Mouse (Mus musculus) heart, adult 9 months (tissue): ENCODE results near the gene Slc10a7.
"Not testable (repeated sequence)": the region's sequence is repeated elsewhere in the genome, so short reads cannot be mapped to it uniquely, and the experiment has no call there.

Experiments used
- DNase-seq, 2 experiments: peaks; one replicate each; pipeline ENCODE4 v3.0.0; 2022; ENCODE audit warnings: low spot score in 2 of 2

Slc10a7 gene

DNA sequence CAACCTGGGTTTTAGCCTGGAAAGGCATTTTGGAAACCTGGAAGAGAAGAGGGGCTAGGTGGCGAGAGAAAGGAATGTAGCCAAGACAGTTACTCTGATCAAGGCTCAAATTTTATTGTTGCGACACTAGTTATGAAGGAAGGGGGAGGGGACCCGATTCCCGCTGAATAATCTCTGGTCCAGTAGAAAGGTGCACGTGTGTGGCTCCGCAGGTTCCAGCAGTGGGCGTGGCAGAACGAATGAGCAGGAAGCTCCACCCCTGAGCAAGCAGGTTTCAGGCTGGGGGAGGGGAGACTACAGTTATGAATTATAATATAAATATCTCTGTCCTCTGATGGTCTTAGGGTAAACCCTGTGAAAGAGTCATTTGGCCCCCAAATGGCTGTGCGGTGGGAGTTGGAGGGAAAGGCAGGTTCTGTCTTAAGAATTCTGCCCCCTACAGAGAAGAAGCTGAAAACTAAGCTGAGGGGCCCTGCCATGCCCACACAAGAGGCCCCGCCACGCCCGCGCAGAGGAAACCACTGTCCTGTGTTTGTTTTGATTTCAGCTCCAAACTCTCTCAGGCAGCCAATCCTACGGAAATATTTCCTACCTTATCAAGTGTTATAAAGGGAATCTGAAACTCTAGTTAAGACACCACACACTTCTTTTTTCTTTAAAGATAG lies 36.1 kb downstream of the Slc10a7 start:
- not testable (repeated sequence) for DNase-seq

DNA sequence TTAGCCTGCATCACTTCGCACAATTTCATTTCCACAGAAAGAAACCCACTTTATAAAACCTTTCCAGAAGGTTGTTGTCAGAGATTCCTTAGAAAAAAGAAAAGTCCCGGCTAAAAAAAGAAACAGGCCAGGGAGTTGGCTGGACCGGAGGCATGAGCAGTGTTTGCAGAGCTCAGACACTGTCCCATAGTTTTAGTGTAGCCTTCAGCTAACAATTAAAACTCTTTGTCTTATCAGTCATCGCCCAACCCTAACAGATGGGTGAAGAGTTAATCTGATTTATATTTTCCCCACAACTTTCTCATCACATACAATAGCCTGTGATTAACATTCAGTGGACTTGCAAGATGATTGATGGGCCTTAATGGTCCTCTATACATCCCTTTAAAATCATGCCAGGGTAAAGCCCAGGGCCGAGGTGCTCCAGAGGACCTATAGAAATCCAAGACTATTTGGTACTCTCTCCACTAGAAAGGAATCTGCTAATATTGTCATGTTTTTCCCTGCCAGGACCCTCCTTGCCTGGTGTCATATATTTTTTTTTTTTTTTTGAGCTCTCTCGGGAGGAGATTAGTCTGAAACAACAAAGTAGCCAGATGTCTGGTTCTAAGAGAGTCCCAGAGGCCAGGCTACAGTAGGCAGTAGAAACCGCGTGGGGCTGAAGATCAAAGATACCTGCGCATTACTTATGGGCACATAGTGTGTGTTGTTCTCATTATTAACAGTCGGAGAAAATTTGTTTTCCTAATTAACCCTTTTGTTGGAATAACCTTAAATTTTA lies 41.0 kb downstream of the Slc10a7 start:
- no peak for DNase-seq

DNA sequence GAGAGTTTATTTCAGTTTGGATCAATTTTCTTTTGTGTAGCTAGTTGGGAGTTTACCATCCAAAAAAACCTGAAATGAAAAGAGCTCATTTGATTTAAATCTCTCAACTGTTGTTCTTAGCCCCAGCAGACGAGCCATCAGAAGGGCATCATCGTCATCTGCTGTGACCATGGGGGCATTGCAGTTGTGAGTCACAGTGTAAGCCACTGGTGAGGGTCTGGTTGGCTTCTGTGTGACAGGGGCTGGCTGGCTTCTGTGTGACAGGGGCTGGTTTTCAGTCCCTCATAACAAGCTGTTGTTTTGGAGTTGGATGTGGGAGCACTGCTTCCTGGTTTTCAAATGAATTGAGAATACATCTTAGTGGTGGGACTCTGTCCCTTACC lies 41.6 kb downstream of the Slc10a7 start:
- DNase-seq, result no peak

DNA sequence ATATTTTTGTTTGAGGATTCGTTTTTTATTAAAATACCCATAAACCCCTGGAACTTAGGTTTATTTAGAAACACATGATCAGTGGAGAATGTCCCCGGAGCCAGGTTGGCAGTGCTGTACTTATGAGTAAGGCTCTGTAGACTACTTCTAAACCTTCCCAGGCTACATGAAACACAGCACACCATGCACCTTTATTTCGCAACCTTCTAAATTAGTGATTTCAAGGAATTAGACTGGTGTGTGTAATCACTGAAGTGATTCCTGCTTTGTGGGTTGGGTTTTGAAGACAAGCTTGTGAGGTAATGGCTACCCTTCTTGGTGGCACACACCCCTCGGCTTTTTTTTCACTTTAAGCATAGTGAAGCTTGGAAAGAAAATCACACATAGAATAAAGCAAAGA lies 46.7 kb downstream of the Slc10a7 start:
- DNase-seq, result no peak

DNA sequence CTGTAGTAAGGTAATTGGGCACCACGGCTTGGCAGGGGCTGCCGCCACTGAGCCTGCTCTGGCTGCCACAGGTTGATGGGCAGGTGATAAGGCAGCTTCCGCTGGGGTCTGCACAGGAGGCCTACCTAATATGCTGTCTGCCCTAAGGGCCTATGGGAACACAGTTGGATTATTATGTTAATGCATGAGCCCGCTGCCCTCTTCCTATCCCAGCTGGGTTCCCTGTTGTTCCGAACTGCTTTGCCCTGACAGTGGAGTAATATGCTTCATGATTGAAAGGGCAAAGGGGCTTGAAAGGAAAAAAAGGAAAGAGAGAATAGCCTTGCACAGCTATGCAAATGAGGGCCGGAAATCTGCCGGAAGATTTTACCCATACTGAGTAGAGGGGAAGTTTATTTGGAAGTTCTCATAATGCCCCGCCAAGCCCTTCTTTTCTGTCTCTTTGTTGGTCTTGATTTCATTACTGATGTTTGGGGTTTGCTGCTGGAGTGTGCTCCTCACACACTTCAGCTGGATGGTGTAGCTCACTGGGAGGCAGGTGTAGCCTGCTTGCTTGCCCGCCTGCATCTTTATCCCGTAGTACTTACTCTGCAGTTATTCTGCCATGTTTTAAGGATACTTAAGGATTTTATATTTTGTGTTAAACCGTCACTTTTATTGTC lies 47.8 kb downstream of the Slc10a7 start:
- DNase-seq, result no peak

DNA sequence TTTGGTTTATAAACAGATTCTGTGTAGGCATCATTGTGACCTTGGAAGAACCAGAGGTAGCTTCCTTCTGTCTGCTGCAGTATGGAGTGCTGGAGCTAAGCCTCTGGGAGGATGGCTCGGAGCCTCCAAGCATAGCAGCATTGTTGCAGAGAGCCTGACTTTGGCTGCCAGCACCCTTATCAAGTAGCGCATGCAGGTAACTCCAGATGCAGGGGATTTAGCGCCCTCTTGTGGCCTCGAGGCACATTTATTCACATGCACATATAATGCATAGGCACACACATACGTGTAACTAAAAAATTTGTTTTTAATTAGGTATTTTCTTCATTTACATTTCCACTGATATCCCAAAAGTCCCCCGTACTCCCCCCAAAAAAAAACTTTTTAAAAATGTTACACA lies 52.5 kb downstream of the Slc10a7 start:
- DNase-seq, result no peak

DNA sequence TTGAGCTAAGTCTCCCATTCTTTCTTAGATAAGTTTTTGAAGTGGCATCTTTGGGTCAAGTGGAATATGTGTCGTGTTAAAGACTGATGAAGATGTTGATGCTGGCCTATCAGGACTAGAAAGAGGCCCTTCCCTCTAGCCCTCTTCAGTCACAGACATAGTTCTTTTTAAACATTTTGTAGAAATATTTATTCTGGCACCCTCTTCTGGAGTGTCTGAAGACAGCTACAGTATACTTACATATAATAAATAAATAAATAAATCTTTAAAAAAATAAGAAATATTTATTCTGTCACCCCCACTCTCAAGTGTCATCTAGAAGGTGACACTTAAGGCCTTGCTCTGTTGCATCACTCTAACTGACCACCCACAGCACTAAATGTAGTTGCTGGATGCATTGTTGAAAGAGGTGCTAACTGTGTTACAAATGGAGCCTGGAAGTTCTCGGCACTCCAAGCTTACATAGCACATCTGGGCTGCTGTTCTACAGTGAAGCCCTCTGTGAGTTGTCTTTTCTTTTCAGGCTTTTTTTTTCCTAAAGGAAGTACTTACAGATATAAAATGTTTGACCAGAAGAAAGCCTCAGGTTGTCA lies 54.4 kb downstream of the Slc10a7 start:
- DNase-seq, result no peak

DNA sequence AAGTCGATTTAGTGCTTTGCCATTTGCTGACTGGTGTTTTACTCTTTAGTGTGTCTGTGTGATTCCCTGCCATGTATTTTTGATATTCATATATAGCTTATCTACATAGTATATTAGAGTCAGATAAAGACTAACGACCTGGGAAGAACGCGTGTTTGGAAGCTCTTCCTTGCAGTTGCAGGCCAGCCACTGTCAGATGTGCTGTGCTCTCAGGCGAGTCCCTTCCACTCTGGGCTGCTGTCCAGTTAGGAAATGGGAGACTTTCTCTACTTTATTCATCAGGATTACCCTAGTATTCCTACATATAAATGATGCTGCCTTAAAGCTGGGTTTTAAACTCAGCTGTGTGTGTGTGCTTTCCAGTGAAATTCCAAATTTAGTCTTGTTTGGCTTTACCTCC lies 55.1 kb downstream of the Slc10a7 start:
- no peak for DNase-seq

DNA sequence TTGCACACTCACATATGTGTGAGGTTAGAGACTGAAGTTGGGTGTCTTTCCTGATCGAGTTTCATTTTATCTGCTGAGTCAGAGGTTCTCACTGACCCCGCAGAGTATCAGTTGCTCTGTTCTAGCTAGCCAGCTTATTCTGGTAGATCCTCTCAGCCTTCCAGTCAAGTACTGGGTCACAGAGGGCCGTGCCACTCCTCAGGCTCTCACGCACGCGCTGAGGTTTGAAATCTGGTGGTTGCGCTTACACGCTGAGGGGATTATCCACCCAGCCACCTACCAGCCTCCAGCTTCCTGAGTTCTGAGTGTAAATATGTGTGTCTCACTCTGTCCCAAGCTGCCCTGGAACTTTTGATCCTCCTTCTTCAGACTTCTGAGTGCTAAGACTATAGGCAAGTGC lies 59.0 kb downstream of the Slc10a7 start:
- no peak for DNase-seq

DNA sequence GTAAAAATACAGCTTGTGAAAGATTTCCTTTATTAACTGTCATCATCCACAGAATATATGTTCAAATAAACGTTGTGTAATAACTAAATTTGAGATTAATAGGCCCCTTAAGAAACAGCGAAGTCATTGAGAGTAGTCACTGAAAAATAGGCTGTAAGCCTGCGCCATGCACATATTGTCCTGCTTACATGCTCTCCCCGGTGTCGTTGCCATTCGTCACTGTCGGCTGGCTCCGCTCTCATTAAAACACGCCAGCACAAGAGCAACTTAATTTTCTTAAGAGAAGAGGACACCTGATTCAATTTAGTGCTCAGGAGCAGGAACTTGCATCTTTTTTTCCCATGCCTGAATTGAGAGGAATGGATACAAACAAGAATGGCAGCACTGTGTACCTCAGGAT lies 62.4 kb downstream of the Slc10a7 start:
- no peak for DNase-seq

DNA sequence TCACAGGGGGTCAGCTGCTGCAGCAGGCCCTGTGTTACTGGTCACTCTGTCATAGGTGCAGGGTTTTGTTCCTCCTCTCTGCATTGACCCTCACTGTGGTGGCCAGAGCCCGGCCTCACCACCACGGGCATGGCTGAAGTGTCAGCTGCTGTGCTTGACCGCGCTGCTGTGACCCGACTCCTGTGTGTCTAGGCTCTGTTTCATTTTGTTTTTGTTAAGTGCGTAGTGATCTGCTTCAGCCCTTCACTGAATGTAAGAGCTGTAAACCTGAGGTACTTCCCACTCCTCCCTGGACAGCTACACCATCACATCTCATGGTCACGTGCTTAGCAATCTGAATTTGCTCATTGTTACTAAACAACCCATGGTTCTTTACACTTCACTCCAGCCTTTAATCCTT lies 65.1 kb downstream of the Slc10a7 start:
- no peak for DNase-seq

DNA sequence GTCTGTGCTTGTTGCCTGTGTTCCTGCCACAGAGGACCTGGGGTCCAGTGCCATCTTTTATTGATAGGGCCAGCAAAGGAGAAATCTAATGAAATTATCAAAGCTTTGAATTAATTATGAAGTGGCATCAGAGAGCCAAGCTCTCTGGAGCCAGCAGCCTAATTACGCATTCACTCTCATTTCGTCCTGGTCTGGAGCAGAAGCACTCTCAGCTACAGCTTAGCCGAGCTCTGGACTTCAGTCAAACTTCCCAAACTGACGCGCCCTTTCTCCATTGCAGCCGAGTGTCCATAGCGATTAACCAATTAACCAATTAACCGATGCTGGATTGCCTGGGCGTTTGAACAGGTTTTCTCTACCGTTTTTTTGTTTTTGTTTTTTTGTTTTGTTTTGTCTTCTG lies 68.4 kb downstream of the Slc10a7 start:
- no peak for DNase-seq

DNA sequence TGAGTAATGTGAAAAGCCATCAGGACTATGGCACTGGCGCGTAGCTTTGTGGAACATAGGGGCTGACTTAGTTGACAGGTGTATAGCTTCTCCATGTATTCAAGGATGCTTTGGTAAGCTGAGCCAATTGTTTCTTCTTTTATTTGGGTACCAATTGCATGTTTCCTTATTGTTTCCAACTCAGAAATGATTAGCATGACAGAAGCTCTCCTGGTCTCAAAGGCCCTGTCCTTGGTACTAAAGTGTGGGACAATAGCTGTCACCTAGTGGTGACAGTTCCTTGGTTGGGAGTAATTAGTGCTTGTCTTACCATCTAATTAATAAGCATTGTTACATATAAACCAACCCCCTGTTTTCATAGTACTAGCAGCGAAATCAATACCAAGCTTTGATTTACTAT lies 68.9 kb downstream of the Slc10a7 start:
- DNase-seq, result no peak

DNA sequence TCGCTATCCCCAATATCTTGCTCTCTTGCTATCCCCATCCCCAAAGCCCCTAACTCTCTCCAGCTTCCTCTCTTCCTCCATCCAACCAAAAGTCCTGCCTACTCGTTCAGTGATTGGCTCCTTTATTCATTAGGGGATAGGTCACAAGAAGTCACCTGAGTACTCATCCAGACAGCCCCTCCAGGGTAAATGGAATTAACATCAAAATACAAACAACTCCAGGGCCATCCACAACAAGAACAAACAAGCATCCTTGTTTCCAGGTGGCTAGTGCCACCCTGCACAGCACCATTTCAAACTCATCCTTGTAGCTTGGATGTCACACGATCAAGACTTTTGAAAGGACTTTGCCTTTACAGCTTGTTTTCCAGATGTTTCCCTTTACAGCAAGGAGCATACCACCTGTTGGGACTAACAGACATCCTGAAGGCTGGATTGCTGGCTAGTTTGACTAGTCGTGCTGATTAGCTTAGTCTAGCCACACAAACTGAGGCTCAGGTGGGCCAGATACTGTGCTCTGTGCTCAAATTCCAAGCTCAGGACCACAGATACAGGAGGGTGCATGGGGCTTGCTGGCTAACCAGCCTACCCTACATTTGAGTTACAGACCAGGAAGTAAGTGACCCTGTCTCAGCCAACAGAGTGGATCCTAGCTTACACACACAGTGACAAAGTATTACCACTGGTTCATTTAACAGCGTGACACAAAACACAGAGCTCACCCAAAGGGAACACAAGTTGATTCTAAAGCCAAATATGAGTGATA lies 75.0 kb downstream of the Slc10a7 start:
- peak in 1 of 2 experiments; percentile 3 for DNase-seq

DNA sequence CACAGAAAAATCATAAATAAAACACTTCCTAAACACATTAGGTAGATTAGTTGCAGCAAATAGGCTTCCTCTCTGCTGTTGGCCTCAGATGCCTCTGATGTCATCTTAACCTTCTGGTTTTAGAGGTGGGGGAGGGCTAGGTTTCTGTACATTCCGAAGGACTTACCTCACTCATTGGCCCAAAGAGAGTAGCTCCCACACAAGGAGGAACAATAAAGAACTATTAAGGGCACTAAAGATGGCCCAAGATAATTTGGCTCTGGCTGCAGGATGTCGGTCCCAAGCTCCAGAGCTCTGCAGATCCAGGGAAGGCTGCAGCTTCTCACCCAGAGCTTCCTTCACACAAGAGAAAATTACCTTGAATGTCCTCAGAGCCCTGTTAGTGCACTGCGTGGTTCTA lies 75.7 kb downstream of the Slc10a7 start:
- peak; percentile 28 to 53 for DNase-seq

DNA sequence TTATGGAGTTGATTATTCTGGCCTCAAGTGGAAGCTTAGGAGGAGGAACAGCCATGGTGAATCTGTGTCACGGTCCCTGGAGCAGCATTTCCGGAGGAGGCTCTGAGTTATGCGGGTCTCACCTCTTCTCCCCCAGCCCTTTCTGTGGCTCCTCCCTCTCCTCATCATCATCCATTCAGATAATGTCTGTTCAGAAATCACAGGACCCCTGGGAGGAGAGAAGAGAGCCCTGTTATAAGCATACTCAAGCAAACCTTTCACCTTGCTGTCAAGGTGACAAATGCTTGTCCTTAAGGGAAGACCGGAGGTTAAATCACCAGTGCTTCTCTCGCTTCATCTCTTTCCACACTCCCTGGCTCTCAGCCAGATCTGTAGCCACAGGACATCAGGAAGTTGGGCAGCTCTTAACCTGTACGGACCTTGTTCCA lies 86.3 kb downstream of the Slc10a7 start:
- no peak for DNase-seq

DNA sequence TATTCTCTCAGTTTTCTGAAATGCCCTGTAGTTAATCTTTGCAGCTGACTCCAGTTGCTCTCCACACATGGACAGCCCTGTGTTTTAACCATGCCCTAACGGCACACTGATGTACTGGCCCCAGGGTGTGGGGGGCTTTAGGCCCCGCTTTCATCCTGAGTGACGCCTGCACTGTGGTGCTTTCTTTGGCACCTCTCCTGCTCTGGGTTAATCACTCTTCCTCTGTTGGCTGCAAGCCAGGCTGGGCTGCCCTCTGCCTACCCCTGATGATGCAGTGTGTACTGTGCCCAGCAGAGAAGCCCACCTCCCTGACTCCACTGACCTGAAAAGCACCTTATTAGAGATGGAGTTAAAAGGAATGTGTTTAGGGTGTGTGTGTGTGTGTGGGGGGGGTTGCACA lies 89.1 kb downstream of the Slc10a7 start:
- no peak for DNase-seq

DNA sequence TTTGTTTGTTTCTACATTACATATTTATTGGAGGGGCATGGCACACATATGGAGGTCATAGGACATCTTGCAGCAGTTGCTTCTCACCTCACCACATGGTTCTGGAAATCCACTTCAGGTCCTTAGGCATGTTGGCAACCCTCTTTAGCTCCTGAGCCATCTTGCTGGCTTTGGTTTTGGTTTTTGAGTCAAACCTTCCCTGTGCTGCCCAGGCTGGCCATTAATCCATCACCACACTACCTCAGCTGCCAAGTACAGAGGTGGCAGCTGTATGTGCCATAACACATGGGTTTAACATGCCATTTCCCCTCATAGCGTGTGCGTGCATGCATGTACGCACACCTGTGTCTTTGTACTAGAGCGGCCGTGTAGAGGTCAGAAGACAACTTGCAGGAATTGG lies 93.9 kb downstream of the Slc10a7 start:
- no peak for DNase-seq

DNA sequence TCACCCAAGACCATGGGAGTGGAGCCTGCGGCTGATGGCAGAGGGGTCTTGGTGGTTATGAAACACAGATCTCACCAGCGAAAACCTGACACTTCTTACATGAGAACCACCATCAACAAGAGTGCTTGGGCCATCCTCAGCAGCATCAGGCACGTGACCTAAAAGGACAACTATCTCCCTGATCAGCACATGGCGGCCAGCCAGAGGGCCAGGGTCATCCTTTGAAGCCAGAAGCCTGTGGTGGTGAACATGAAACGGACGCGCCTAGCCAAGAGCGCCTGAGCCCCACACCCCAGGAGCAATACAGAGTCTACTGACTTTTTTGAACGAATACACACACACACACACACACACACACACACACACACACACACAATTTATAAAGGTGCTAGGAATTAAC lies 95.3 kb downstream of the Slc10a7 start:
- no peak for DNase-seq

DNA sequence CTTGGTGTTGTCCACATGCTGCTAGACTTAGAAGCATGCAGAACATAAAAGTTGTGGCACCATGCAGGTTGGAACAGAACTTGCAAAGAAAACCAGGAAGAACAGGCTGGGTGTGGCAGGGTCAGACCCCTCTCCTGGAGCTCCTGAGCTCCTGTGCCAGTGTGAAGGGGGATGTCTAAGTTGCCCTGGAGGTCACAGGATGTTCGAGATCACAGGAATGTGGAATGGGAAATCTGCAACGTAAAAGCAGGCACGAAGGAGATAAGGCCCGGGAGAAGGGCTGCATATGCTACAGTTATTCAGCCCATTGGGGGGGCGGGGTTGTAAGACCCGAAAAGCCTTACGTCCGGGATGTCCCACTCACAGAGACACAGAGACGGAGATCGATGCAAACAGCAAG lies 100.2 kb downstream of the Slc10a7 start:
- no peak for DNase-seq

DNA sequence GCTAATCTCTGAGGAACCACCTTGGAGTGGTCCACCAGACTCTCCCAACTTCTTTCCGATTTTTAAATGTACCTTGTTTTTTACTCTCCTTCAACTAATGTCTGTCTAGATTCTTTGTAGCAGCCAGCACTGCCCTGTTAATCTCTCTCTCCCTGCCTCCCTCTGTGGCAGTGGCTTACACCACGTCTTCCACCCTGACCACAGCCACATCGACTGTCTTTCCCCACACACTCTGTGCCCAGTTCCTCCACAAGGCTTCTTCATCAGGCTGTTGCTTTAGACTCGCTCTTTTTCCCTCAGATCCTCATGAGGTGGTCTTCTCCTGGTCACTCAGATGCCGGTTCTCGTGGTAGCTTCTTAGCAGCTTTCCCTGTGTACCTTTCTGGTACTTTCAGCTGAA lies 101.9 kb downstream of the Slc10a7 start:
- no peak for DNase-seq

DNA sequence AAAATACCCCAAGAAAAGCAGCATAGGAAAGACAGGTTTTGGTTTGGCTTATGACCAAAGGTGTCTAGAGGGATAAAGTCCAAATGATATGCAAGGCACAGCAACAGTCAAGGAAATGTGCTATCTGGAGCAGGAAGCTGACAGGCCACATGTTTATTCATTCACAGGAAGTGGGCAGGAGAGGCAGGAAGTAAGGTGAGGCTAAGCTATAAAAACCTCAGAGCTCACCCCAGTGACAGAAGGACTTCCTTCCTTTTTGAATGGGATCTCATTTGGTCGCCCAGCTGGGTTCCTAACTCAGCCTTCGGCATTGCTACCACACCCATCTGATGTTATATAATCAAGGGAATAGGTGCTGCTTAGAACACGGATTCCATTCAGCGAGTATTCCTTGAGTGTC lies 113.2 kb downstream of the Slc10a7 start:
- DNase-seq, result peak; percentile 56 to 74
